Mouse (Mus musculus) liver, adult 2 months (tissue): ENCODE measurements at regions not wholly inside any gene's neighbourhood (a gene's known extent, or its start where the extent isn't known, plus 50 kb on each side); places are given as distances from the start of the nearest gene placed in this dataset.

Experiments used
- CTCF ChIP-seq: fragments of 200-500 bp; IDR thresholded peaks from 2 replicates; pipeline ENCODE4 v1.5.1; 2011; ENCODE audit warnings: low read depth, low read length, control low read depth
- POLR2A ChIP-seq: fragments of 200-500 bp; IDR thresholded peaks from 2 replicates; pipeline ENCODE4 v1.6.1; 2011; ENCODE audit warnings: low read length, control low read depth; ENCODE audit not compliant: insufficient read depth; ENCODE audit errors: extremely low read depth

DNA sequence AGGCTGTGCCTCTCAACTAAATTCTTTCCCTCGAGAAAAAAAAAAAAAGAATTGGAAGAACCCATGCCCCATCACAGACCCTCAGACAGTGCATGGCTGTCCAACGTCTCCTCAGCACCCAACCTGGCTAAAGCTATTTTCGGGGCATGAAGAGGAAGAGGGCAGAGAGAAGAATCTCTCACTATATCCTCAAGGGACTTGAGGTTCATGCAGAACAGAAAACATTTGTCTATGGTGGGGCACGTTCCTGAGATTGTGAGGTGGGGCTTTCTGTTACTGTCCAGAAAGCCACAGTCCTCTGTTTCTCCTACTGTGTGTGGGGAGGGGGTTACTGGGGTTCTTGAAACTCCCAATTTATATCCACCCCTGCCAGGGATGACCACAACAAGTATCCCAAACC is 120.8 kb upstream of the Klhl29 start:
- TF ChIP-seq POLR2A (no peak), CTCF (no peak)
